Mouse (Mus musculus): Measurements from ENCODE around the gene Exph5. TPM values are rescaled to one million over a fixed set of nuclear protein-coding genes. Genes with fewer than 3 reads are reported as not detected.

Gene Exph5
- total RNA-seq, 2 experiments from 2014 or later: 0.68 to 1.8 TPM

- DNase-seq (ENCODE audit: low spot score in 2 of 2): no peak
Measured at GRCm38 (mm10) chr9:53320894-53321650, 19.6 kb downstream of the Exph5 start.

GRCm38 (mm10) chr9:53321683-53322082, 20.2 kb downstream of the Exph5 start:
- no peak for DNase-seq (ENCODE audit: low spot score in 2 of 2)

GRCm38 (mm10) chr9:53323419-53324251, 22.2 kb downstream of the Exph5 start:
- DNase-seq (ENCODE audit: low spot score in 2 of 2): no peak

GRCm38 (mm10) chr9:53325363-53326090, 24.1 kb downstream of the Exph5 start:
- no peak for DNase-seq (ENCODE audit: low spot score in 2 of 2)

GRCm38 (mm10) chr9:53328203-53328602, 26.7 kb downstream of the Exph5 start:
- no peak for DNase-seq (ENCODE audit: low spot score in 2 of 2)

- DNase-seq (ENCODE audit: low spot score in 2 of 2): no peak
Measured at GRCm38 (mm10) chr9:53329301-53330206, 28.1 kb downstream of the Exph5 start.

GRCm38 (mm10) chr9:53330247-53330646, 28.8 kb downstream of the Exph5 start:
- no peak for DNase-seq (ENCODE audit: low spot score in 2 of 2)

GRCm38 (mm10) chr9:53333436-53333835, 32.0 kb downstream of the Exph5 start:
- DNase-seq (ENCODE audit: low spot score in 2 of 2): no peak

- no peak for DNase-seq (ENCODE audit: low spot score in 2 of 2)
Measured at GRCm38 (mm10) chr9:53335131-53335530, 33.7 kb downstream of the Exph5 start.

GRCm38 (mm10) chr9:53339603-53340002, 38.1 kb downstream of the Exph5 start:
- DNase-seq (ENCODE audit: low spot score in 2 of 2): no peak

- DNase-seq (ENCODE audit: low spot score in 2 of 2): no peak
Measured at GRCm38 (mm10) chr9:53340328-53340916, 39.0 kb downstream of the Exph5 start.

- DNase-seq (ENCODE audit: low spot score in 2 of 2): no peak
Measured at GRCm38 (mm10) chr9:53340969-53341368, 39.5 kb downstream of the Exph5 start.

- DNase-seq (ENCODE audit: low spot score in 2 of 2): no peak
Measured at GRCm38 (mm10) chr9:53341981-53342380, 40.5 kb downstream of the Exph5 start.

- DNase-seq (ENCODE audit: low spot score in 2 of 2): no peak
Measured at GRCm38 (mm10) chr9:53344646-53345432, 43.4 kb downstream of the Exph5 start.

GRCm38 (mm10) chr9:53345728-53346127, 44.3 kb downstream of the Exph5 start:
- DNase-seq (ENCODE audit: low spot score in 2 of 2): no peak

GRCm38 (mm10) chr9:53346402-53346801, 44.9 kb downstream of the Exph5 start:
- no peak for DNase-seq (ENCODE audit: low spot score in 2 of 2)

- no peak for DNase-seq (ENCODE audit: low spot score in 2 of 2)
Measured at GRCm38 (mm10) chr9:53349211-53349610, 47.7 kb downstream of the Exph5 start.

GRCm38 (mm10) chr9:53350331-53350730, 48.9 kb downstream of the Exph5 start:
- DNase-seq (ENCODE audit: low spot score in 2 of 2): no peak

GRCm38 (mm10) chr9:53351899-53352298, 50.4 kb downstream of the Exph5 start:
- no peak for DNase-seq (ENCODE audit: low spot score in 2 of 2)
